Mouse (Mus musculus) frontal cortex, postnatal 14 days (tissue): ENCODE data around the gene Srl.
"Not testable (repeated sequence)": the region's sequence is repeated elsewhere in the genome, so short reads cannot be mapped to it uniquely, and the experiment has no call there.

Experiments
- DNase-seq, 2 experiments: peaks; one replicate each; pipeline ENCODE4 v3.0.0; 2022; ENCODE audit warnings: low spot score in 2 of 2

Srl gene

GRCm38 (mm10) chr16:4474040-4474881 lies 67.4 kb downstream of the Srl start:
- DNase-seq, result not testable (repeated sequence)

GRCm38 (mm10) chr16:4473231-4473630 lies 68.4 kb downstream of the Srl start:
- no peak for DNase-seq

GRCm38 (mm10) chr16:4472687-4473086 lies 68.9 kb downstream of the Srl start:
- DNase-seq, result peak; percentile 59 to 65

- DNase-seq, result no peak
These were observed 71.8 kb downstream of the Srl start for GRCm38 (mm10) chr16:4469599-4470352.

GRCm38 (mm10) chr16:4464529-4465089 lies 77.0 kb downstream of the Srl start:
- DNase-seq, result no peak

- no peak for DNase-seq
These were observed 83.7 kb downstream of the Srl start for GRCm38 (mm10) chr16:4457927-4458326.

GRCm38 (mm10) chr16:4456391-4456790 lies 85.2 kb downstream of the Srl start:
- DNase-seq, result peak; percentile 49 to 51

GRCm38 (mm10) chr16:4455693-4456092 lies 85.9 kb downstream of the Srl start:
- no peak for DNase-seq

- DNase-seq, result no peak
These were observed 87.1 kb downstream of the Srl start for GRCm38 (mm10) chr16:4454563-4454962.

GRCm38 (mm10) chr16:4449418-4449817 lies 92.2 kb downstream of the Srl start:
- DNase-seq, result no peak

GRCm38 (mm10) chr16:4448235-4448634 lies 93.4 kb downstream of the Srl start:
- DNase-seq, result peak in 1 of 2 experiments; percentile 29

GRCm38 (mm10) chr16:4446395-4446794 lies 95.2 kb downstream of the Srl start:
- DNase-seq, result no peak

GRCm38 (mm10) chr16:4444378-4444777 lies 97.2 kb downstream of the Srl start:
- DNase-seq, result no peak

GRCm38 (mm10) chr16:4439302-4440066 lies 102.1 kb downstream of the Srl start:
- no peak for DNase-seq

GRCm38 (mm10) chr16:4436738-4437137 lies 104.9 kb downstream of the Srl start:
- no peak for DNase-seq

- no peak for DNase-seq
These were observed 106.2 kb downstream of the Srl start for GRCm38 (mm10) chr16:4435371-4435770.

- no peak for DNase-seq
These were observed 109.8 kb downstream of the Srl start for GRCm38 (mm10) chr16:4431841-4432240.

GRCm38 (mm10) chr16:4431013-4431412 lies 110.6 kb downstream of the Srl start:
- DNase-seq, result no peak

GRCm38 (mm10) chr16:4430232-4430631 lies 111.4 kb downstream of the Srl start:
- DNase-seq, result no peak
